Mouse (Mus musculus) CD4-positive helper T cell, adult 2 months (primary cell): ENCODE measurements around the gene Efna3.

ENCODE experiments used
- DNase-seq: peaks from one replicate; pipeline ENCODE4 v3.0.0-alpha.2; 2012; ENCODE audit warnings: low read depth, missing footprints, low spot score

Efna3 gene

DNA sequence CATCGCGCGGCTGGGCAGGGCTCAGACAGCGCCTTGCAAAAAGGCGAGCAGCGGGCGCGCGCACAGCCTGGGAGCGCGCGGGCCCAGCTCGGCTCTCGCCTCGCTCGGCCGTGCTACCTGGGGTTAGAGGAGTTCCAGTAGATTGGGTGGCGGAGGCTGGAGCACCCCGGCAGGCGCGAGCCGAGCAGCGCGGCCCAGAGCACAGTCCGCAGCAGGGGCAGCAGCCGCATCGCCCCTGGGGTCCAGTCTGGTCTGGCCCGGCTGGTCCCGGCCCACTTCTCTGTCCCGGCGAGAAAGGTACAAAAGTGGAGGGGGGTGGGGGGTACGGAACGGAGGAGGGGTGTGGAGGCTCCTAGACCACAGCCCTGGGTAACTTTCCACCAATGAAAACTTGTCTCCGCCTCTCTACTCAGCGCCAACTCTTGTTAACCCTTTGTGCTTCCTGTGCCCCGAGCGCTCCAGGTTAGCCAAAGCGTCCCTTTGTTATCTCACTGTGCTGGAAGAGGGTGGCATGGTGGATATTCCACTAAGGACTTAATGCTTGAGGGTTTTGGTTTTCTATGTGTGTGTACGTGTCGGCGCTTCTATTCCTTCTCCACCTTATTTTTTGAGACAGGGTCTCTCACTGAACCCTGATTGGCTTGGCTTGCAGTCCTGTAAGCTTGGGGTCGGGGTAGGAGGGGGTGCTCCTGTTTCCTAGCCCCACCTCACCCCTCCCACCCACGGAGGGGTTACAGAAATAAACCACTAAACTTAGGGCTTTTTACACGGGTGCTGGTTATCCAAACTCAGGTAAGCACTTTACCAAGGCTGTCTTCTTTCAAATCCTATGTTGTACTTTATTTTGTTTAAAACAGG is 15.2 kb upstream of the Efna3 start, which contains the start of gene Efna4:
Gene Efna4 (minus strand): TSS at position 308 of the 858 bp plus-strand sequence.
- peak; percentile 73 for DNase-seq

DNA sequence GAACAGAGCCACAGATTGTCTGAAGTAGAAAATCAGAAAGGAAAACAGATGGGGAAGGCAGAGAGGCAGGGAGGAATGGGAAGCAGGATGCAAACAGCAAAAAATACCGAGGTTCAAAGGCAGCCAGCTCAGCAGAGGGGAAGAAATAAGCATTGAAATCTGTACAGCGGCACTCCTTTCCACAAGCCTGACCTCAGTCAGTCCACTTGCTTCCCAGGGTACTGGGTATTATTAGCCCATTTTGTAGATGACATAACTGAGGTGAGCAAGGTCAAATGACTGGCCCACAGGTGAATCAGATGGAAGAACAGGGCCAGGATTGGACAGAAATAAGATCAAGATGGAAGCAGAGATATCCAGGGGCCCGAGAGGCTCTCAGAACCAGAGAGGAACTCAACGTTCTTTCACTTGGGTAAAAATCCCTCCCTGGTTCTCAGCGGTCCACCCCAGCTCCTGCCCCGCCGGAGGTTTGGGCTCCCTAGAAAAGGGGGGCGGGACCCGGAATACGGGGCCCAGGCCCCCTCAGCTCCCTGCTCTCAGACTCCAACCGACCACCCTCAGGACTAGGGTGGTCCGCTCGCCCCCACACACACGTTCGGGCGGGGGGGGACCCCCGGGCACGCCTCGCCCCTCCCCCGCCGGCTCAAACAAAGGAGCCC is 14.4 kb upstream of the Efna3 start:
- no peak for DNase-seq

DNA sequence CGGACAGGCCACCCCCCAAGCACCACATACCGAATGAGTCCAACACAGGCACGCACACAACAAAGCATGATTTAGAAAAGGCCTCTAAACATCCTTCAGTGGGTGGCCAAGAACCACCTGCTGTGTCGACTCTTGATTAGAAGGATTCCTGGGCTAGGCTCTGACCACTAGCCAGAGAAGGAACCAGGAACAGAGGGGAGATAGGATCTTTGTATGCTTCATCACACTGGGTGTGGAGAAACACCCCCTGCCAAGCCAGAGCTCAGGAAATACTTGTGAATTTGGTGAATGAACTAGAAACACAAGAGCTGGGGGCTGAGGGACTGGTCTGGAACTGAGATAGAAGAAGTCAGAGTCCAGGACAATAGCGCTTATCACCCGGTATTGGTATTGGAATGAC is 13.8 kb upstream of the Efna3 start:
- no peak for DNase-seq

DNA sequence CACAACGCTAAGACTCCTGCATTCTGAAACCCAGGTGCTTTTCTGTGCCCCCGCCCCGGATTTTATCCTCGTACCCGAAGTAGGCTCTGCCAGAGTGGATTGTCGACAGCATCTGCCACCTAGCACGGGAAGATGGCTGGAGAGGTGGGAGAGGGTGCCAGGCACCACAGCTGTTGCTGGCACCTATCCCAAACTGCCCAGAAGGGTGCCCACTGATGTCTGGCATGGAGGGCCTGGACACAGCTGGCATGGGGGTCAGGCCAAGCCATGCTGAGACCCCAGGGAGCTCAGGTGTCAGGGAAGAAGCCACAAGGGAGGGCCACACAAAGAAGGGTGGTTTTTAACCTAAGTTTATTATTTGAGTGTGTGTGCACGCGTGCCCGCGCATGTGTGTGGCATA is 10.3 kb upstream of the Efna3 start:
- no peak for DNase-seq

DNA sequence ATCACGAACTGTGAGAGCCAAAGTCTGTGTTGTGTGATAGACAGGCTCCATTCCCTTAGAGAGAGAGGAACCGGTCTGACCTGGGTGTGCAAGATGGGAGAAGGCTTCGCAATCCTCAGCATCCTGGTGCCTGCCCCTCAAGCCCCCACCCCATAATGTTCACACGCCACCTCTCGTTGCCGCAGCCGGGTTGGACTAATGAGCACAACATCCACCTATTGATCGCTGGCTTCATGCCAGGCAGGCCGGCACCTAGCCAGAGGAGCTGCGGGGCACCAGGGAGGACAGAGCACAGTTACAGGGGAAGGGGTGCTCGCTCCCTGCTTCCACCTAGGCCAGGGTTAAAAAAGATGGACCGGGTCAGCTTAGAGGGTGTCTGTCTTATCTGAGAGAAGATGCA is 9.7 kb upstream of the Efna3 start:
- no peak for DNase-seq

DNA sequence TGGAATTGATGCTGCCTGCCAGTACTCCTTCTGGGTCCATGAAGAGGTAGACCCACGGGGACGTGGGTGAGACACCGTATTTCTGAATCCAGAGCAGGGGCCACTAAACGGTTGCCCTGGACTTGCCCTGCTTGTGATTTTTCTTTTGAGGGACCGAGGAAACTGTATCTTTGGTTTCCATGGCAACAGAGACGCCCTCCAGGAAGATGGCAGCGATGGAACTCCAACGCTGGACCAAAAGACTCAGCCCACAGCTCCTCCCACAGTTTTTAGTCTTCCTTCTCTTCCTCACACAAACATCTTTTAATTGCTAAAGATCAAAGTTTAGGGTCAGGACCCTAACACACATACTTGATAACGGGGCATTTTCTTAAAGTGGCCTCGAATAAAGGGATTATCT is 9.2 kb upstream of the Efna3 start:
- DNase-seq = no peak

DNA sequence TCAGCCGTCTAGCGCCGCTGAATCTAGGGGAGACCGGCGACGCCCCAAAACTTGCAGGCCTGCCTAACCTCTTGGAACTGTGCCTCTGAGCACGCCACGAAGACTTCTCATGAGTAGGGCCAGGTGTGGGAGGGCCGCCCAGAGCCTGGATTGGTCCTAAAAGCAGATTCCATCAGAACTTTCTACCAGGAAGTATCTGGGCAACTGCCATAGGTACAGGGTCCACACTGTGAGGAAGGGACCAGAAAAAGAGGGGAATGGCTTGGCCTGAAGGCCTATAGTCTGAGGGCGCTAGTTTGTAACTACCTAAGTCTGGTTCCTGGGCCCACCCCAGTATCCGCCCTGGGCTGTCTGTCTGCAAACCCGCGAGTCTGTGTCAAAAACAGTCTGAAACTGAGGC is 8.8 kb upstream of the Efna3 start:
- no peak for DNase-seq

DNA sequence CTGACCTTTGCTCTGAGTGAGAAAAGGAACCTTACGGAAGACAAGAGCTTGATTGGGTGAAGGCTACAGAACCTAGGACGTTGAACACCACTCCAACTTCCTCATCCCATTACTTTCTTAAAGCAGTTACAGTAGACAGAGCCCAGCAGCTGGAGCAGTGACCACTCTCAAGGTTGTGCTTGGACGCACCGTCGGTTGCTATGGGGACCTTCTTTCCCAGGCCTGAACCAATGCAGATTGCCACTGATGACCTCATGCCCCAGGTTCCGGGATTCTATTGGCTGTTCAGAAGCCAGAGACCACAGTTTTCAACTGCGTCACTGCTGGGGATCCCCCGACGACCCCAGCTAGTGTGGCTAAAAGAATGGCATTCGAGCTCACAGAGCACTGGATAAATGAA is 8.2 kb upstream of the Efna3 start:
- DNase-seq = no peak

DNA sequence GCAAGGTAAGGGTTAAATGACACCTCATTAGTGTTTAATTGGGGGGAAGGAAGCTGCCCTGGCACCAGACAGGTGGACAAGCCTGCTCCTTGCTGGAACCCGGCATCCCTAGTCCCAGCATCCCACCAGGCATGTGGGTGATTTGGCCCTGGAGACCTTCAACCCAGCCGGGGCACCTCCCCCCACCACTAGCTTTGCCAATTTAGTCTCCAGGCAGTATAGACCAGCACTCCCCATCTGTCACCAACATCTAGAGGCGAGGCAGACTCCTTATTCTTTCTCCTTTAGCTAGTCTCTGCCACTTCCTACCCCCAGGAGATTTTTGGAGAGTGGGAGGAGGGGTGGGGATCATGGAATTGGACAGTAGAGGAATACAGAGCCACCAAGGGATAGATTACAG is 7.6 kb upstream of the Efna3 start:
- no peak for DNase-seq

DNA sequence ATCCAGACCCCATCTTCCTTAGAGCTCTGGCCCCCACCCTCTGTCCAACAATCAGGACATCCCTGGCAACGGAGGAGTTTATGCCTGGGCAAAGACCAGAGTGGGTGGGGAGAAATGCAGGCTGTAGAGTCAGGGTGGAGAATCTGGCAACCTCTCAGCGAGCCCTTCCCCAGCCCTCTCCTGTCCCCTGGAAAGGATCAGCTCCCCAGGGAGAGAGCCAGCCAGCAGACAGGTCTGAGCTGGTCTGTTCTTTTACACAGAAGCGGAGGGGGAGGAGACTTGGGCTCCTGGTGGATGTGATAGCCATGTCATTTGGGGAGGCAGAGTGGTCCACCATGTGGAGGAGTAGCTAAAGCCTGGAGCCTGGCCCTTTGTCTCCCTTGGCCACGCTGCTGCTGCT is 5.9 kb upstream of the Efna3 start:
- no peak for DNase-seq

DNA sequence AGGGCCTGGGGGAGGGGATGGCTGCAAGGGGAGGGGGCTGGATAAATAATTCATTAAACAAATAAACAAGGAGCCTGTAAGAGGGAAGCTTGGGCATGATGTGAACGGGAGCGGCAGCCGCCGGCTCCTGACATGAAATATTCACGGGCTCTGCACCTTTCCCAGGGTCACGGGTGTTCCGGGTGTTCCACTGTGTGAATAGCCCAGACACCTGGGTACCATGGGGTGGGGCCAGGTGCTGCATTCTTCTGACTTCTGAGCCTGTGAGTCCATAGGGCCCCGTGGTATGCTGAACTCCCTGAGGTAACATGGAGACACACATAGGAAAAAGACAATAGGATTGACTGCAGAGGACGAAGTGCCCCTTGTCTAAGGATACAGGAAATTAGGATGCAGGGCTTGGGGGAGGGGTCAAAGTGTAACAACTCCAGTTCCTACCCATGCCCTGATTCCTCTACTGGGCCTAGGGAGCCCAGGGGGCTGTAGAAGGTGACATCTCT is 4.7 kb upstream of the Efna3 start:
- DNase-seq = no peak

DNA sequence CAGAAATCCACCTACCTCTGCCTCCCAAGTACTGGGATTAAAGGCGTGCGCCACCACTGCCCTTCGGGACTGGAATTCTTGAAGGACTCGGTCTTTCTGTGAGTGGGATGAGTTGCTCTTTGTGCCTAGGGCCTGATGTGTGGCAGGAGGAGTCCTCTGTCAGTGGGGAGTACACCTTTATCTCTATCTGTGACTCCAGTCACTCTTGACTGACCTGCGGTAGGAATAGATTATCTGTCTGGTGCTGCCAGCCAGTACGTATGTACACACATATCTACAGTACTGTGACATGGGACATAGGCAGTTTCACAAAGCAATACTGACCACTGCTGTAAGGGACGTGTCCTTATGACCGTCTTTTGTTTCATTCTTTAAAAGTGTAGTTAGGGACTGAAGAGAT is 3.1 kb upstream of the Efna3 start:
- DNase-seq = no peak

DNA sequence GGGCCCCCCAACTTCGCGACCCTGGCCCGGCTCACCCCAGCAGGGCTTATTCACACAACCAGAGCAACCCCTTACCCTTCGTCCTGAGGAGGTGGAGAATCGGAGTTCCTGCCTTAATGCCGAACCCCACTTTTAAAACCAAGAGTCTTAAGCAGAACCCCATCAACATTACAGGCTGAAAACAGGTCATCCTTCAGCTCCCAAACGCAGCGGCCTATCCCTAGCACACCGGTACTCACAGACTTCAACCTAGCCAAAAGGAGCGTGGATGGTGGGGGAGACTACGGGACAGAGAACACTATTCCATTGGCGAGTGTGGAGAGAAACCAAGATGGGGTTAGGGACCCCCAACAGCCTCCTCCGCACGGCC is 649 bp downstream of the Efna3 start:
- no peak for DNase-seq

DNA sequence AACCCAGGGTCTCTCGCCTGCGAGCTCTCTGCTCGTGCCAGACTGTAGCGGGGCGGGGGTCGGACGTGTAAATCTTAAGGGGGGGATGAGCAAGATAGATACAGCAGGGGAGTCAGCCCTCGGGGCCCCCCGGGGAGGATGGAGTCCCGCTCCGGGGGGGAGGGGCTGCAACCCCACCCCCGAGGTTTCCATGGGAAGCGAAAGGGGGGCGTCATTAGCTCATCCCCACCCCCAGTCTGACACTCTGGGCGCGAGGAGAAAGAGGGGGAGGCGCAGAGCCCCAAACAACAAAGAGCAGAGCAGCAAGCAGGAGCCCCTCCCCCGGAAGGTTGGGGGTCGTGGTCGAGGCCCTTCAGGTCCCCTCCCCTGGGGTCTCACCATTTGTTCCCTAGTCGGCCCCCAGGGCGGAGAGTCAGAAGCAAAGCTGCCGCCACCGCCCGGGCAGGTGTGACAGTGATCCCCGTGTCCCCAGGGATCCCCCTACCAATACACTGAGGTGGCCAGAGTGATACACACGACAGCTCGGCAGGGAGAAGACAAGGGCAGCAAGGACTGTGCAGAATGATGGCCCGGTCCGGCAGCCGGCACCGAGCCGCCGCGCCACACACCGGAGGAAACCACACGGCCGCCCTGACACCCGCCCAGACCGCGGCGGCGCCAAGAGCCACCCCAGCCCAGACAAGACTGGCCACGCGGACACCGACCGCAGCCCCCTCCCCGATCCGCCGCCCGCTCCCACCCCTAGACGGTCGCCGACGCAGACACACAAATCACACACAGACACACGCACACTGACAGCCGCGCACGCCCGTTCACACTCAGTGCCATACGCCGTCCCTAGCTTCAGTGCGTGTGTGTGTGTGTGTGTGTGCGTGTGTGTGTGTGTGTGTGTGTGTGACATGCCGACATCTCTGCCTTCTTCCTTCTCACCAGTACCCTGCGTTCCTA is 1.3 kb downstream of the Efna3 start:
- peak; percentile 65 for DNase-seq

DNA sequence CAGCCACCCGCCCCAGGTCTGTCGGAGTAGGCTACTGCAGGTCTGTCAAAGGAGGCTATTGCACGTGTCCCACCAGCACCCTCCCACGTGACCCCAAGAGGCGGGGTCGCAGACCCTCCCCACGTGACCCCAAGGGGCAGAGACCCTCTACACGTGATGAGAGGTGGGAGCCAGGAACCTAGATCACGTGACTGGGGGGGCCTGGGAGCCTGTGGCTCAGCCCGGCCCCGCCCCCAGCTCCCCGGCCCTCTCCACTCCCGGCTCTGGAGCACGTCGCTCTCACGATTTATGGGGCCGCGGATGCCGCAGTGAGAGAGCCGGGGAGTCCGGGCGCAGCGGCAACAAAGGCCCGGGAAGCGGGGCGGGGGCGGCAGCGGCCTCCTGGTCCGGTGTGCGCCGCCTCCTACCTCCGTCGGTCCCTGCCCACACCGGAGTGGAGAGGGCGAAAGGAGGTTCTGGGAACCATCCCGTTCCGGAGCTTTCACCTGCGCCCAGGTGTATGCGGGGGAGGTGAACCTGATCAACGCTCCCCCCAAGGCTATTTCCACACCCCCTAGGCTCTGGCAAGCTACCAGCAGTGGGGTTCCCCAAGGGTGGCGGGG is 2.1 kb downstream of the Efna3 start:
- peak; percentile 53 for DNase-seq

DNA sequence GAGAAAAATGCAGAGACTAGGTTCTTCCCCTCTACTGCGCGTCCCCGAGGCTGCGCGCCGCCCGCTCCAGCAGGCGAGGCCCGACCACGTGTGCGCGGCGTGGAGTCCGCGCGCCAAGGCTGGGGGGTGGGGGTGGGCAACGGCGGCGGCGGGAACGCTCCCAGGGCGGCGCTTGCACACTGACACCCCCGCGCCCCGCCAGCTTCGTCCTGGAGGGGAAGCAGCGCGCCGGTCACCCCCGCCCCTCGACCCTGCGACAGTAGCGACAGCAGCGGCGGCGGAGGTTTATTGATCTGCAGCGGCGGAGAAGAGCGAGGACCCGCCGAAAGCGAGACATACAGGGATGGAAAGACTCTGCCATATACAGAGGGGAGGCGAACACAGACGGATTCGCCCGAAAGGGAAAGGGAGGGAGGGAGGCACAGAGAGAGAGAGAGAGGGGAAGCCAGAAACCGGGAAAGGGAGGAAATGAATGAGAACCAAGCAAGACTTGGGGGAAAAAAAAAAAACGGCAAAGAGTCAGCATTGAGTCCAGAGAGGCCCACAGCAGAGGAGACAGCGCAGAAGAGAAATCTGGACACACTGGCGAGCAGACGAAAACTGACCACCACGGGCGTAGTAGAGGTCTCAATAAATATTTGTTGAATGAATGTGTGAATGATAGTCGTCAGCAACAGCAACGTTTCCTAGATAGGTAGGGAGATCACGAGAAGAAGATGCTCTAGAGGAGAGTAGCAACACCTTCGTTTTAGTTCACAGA is 3.0 kb downstream of the Efna3 start:
- DNase-seq = peak; percentile 49

DNA sequence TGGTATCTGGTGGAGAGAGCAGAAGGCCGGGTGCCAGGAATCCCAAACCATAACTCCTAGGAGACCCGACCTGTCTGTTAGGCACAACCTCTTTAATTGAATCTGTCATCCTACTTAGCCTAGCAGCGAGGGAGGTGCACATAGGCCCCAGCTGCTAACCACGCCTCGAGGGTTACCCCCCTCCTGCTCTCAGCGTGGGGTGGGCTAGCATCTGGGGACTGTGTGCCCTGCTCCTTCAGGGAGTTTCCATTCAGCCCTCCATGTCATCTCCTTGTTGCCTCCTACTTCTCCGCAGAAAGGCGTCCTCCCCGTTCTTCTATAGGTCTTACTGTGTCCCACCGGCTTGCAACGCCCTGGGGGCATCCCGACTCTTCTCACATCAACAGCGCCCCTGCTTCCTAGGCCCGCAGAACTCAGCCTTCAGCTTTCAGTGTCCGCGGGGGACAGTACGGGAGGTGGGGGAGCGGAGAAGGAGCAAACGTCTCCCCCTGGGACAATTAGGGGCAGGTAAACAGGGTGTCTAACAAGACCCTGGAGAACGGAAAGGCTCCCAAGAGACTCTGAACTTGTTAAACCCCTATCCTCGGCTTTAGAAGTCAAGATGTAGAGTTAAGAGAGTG is 3.7 kb downstream of the Efna3 start:
- DNase-seq = no peak

DNA sequence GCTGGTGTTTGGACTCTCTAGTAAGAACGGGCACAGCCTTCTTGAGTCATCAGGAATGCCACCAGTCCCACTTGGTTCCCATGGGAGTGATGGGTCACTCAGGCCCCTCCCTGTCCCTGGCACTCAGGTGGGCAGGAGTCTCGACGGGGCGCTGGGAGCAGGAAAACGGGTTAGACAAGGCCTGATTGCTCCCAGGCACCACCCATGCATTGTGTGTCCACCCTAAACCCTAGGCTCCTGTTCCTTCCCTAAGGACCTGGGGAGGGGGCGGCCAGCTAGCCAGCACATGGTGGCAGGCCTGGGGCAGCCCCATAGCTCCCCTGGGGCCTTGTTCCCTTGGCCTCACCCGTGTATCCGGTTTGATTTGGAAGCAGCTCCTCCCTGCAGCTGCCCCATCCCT is 4.4 kb downstream of the Efna3 start:
- DNase-seq = no peak

DNA sequence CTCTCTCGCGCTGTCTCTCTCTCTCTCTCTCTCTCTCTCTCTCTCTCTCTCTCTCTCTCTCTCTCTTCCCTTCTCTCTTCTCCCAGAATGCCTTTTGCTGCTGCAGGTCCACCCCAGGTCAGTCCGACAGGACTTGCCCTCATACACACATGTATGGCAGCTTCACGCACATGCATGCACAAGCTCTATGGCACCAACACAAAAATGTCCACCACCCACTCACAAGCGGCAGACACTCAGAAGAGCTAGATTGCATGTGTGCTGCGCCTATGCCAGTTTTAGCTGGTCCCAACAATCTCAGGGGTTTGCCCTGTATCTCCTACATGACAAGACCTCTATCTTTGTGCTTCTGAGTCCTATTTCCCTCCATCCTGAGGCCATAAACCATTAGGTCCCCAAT is 5.5 kb downstream of the Efna3 start:
- DNase-seq = no peak

DNA sequence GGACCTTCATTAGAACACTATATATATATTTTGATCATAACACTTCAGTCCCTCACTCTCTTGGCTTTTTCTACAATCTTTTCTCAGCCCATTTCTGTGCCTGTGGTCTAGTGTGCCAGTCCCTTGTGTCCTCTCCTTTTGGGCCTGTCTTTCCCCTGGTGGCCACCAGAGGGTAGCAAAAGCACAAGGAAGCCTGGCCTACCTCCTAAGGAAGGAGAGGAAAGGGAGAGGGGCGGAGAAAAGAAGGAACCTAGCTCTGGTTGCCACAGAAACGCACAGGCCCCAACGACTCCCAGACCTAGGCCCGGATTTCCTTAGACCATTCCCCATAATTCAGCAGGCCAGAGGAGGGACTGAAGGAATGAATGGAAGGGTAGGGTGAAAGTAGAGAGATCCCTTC is 5.9 kb downstream of the Efna3 start:
- DNase-seq = peak; percentile 76
